Mouse (Mus musculus): ENCODE measurements at regions not wholly inside any gene's neighbourhood (a gene's known extent, or its start where the extent isn't known, plus 50 kb on each side); places are given as distances from the start of the nearest gene placed in this dataset.

- ATAC-seq (ENCODE audit: borderline replicate concordance, extremely low read depth, low FRiP score, low TSS enrichment): no peak
- no peak overlapping the region for H3K4me2 ChIP-seq
- H3K9me3 ChIP-seq: no peaks in the 10 kb centered on the region
- no peak overlapping the region for H3K4me3 ChIP-seq
- H3K9ac ChIP-seq: no peak overlapping the region
- WGBS: 62% methylated on average over 12 of the region's 12 CpGs
- no peaks in the 10 kb centered on the region for H3K36me3 ChIP-seq
- H3K27me3 ChIP-seq: no peaks in the 10 kb centered on the region
- no peaks in the 10 kb centered on the region for H3K4me1 ChIP-seq
- no peak overlapping the region for H3K27ac ChIP-seq
These were observed 451.1 kb downstream of the Klf5 start for GRCm38 (mm10) chr14:99749308-99750305.

- ATAC-seq (ENCODE audit: borderline replicate concordance, extremely low read depth, low FRiP score, low TSS enrichment): no peak
These were observed 459.6 kb downstream of the Klf5 start for GRCm38 (mm10) chr14:99758045-99758444.

GRCm38 (mm10) chr14:99763336-99763735 lies 464.8 kb downstream of the Klf5 start:
- Histone ChIP-seq H3K27me3 (no peaks in the 10 kb centered on the region), H3K4me2 (no peak overlapping the region), H3K4me1 (no peaks in the 10 kb centered on the region), H3K9me3 (no peaks in the 10 kb centered on the region), H3K9ac (no peak overlapping the region), H3K36me3 (no peaks in the 10 kb centered on the region), H3K27ac (no peak overlapping the region), H3K4me3 (no peak overlapping the region)
- 55% methylated on average over 3 of the region's 3 CpGs for WGBS
- ATAC-seq (ENCODE audit: borderline replicate concordance, extremely low read depth, low FRiP score, low TSS enrichment): no peak

More at GRCm38 (mm10) chr14:99758045-99758444, 459.6 kb downstream of the Klf5 start:
- no peaks in the 10 kb centered on the region for H3K4me1 ChIP-seq
- no peak overlapping the region for H3K27ac ChIP-seq
- H3K27me3 ChIP-seq: no peaks in the 10 kb centered on the region
- no peaks in the 10 kb centered on the region for H3K36me3 ChIP-seq
- no peak overlapping the region for H3K9ac ChIP-seq
- no peak overlapping the region for H3K4me3 ChIP-seq
- no peaks in the 10 kb centered on the region for H3K9me3 ChIP-seq
- WGBS: 30% methylated on average over 5 of the region's 5 CpGs
- H3K4me2 ChIP-seq: no peak overlapping the region

- no peak overlapping the region for H3K4me2 ChIP-seq
- no peak for ATAC-seq (ENCODE audit: borderline replicate concordance, extremely low read depth, low FRiP score, low TSS enrichment)
- no peak overlapping the region for H3K4me3 ChIP-seq
- no peaks in the 10 kb centered on the region for H3K27me3 ChIP-seq
- no peak overlapping the region for H3K9ac ChIP-seq
- no peaks in the 10 kb centered on the region for H3K36me3 ChIP-seq
- WGBS: 61% methylated on average over 1 of the region's 1 CpGs
- H3K27ac ChIP-seq: no peak overlapping the region
- no peaks in the 10 kb centered on the region for H3K9me3 ChIP-seq
- H3K4me1 ChIP-seq: 0 out of 2 replicates have a peak, but pooled peaks cover 3% of the 10 kb centered on the region
These were observed 472.5 kb downstream of the Klf5 start for GRCm38 (mm10) chr14:99771009-99771408.

GRCm38 (mm10) chr14:99772774-99773423 lies 474.4 kb downstream of the Klf5 start:
- H3K36me3 ChIP-seq: no peaks in the 10 kb centered on the region
- peak overlapping the region; percentile 29 for H3K4me3 ChIP-seq
- WGBS: 29% methylated on average over 19 of the region's 19 CpGs
- peak overlapping the region; percentile 49 for H3K4me2 ChIP-seq
- H3K27me3 ChIP-seq: no peaks in the 10 kb centered on the region
- no peak overlapping the region for H3K27ac ChIP-seq
- no peak overlapping the region for H3K9ac ChIP-seq
- 0 out of 2 replicates have a peak, but pooled peaks cover 3% of the 10 kb centered on the region for H3K4me1 ChIP-seq
- no peaks in the 10 kb centered on the region for H3K9me3 ChIP-seq
- ATAC-seq (ENCODE audit: borderline replicate concordance, extremely low read depth, low FRiP score, low TSS enrichment): peak; percentile 55; the same call in 1 of the 2 replicates

- Histone ChIP-seq H3K36me3 (no peaks in the 10 kb centered on the region), H3K9ac (no peak overlapping the region)
- ATAC-seq (ENCODE audit: borderline replicate concordance, extremely low read depth, low FRiP score, low TSS enrichment): no peak
These were observed 480.0 kb downstream of the Klf5 start for GRCm38 (mm10) chr14:99778477-99778876.

GRCm38 (mm10) chr14:99778957-99779356 lies 480.5 kb downstream of the Klf5 start:
- no peak for ATAC-seq (ENCODE audit: borderline replicate concordance, extremely low read depth, low FRiP score, low TSS enrichment)
- Histone ChIP-seq H3K9me3 (no peaks in the 10 kb centered on the region), H3K4me1 (no peaks in the 10 kb centered on the region), H3K4me3 (no peak overlapping the region), H3K36me3 (no peaks in the 10 kb centered on the region), H3K27ac (no peak overlapping the region), H3K4me2 (no peak overlapping the region), H3K9ac (no peak overlapping the region), H3K27me3 (no peaks in the 10 kb centered on the region)
- 47% methylated on average over 4 of the region's 4 CpGs for WGBS

More at GRCm38 (mm10) chr14:99778477-99778876, 480.0 kb downstream of the Klf5 start:
- Histone ChIP-seq H3K9me3 (no peaks in the 10 kb centered on the region), H3K4me2 (no peak overlapping the region), H3K4me1 (no peaks in the 10 kb centered on the region), H3K27me3 (no peaks in the 10 kb centered on the region), H3K4me3 (no peak overlapping the region), H3K27ac (no peak overlapping the region)
- WGBS: 15% methylated on average over 8 of the region's 8 CpGs

GRCm38 (mm10) chr14:99783646-99784045 lies 485.2 kb downstream of the Klf5 start:
- Histone ChIP-seq H3K4me2 (no peak overlapping the region), H3K4me1 (no peaks in the 10 kb centered on the region; the same call in 1 of the 2 replicates), H3K9ac (no peak overlapping the region), H3K4me3 (no peak overlapping the region), H3K27me3 (no peaks in the 10 kb centered on the region), H3K36me3 (no peaks in the 10 kb centered on the region), H3K27ac (peak overlapping the region; percentile 41; the same call in 1 of the 2 replicates), H3K9me3 (no peaks in the 10 kb centered on the region)
- 0 out of 2 replicates have a peak, but pooled peaks have one; percentile 19 for ATAC-seq (ENCODE audit: borderline replicate concordance, extremely low read depth, low FRiP score, low TSS enrichment)
- WGBS: 53% methylated on average over 1 of the region's 1 CpGs

GRCm38 (mm10) chr14:99785106-99785505 lies 486.6 kb downstream of the Klf5 start:
- Histone ChIP-seq H3K36me3 (no peaks in the 10 kb centered on the region), H3K4me1 (no peaks in the 10 kb centered on the region; the same call in 1 of the 2 replicates), H3K9ac (no peak overlapping the region), H3K4me2 (no peak overlapping the region), H3K4me3 (no peak overlapping the region), H3K27ac (no peak overlapping the region; the same call in 1 of the 2 replicates), H3K27me3 (no peaks in the 10 kb centered on the region), H3K9me3 (no peaks in the 10 kb centered on the region)
- 79% methylated on average over 5 of the region's 5 CpGs for WGBS
- no peak for ATAC-seq (ENCODE audit: borderline replicate concordance, extremely low read depth, low FRiP score, low TSS enrichment)

- no peak for ATAC-seq (ENCODE audit: borderline replicate concordance, extremely low read depth, low FRiP score, low TSS enrichment)
- no peak overlapping the region for H3K4me3 ChIP-seq
- H3K36me3 ChIP-seq: no peaks in the 10 kb centered on the region
- no peak overlapping the region for H3K27ac ChIP-seq
- no peaks in the 10 kb centered on the region for H3K9me3 ChIP-seq
- no peaks in the 10 kb centered on the region; the same call in 1 of the 2 replicates for H3K4me1 ChIP-seq
- H3K9ac ChIP-seq: no peak overlapping the region
- no peak overlapping the region for H3K4me2 ChIP-seq
- H3K27me3 ChIP-seq: no peaks in the 10 kb centered on the region
- WGBS: 88% methylated on average over 1 of the region's 1 CpGs
These were observed 487.9 kb downstream of the Klf5 start for GRCm38 (mm10) chr14:99786367-99786766.

- no peak for ATAC-seq (ENCODE audit: borderline replicate concordance, extremely low read depth, low FRiP score, low TSS enrichment)
- Histone ChIP-seq H3K4me3 (no peak overlapping the region), H3K4me1 (no peaks in the 10 kb centered on the region; the same call in 1 of the 2 replicates), H3K9ac (no peak overlapping the region), H3K4me2 (no peak overlapping the region), H3K27ac (peak overlapping the region; percentile 63; the same call in 1 of the 2 replicates), H3K27me3 (no peaks in the 10 kb centered on the region), H3K9me3 (no peaks in the 10 kb centered on the region), H3K36me3 (no peaks in the 10 kb centered on the region)
- 37% methylated on average over 3 of the region's 3 CpGs for WGBS
These were observed 489.7 kb downstream of the Klf5 start for GRCm38 (mm10) chr14:99788185-99788584.

- no peak overlapping the region for H3K9ac ChIP-seq
- no peaks in the 10 kb centered on the region for H3K36me3 ChIP-seq
- 72% methylated on average over 4 of the region's 4 CpGs for WGBS
- no peak for ATAC-seq (ENCODE audit: borderline replicate concordance, extremely low read depth, low FRiP score, low TSS enrichment)
- H3K27me3 ChIP-seq: no peaks in the 10 kb centered on the region
- no peaks in the 10 kb centered on the region for H3K9me3 ChIP-seq
- no peak overlapping the region for H3K27ac ChIP-seq
- no peak overlapping the region for H3K4me2 ChIP-seq
- H3K4me1 ChIP-seq: no peaks in the 10 kb centered on the region
- H3K4me3 ChIP-seq: no peak overlapping the region
These were observed 488.2 kb downstream of the Klf12 start for GRCm38 (mm10) chr14:99796293-99796692.
